Mouse (Mus musculus) liver, adult (tissue): ENCODE measurements around the gene Slc40a1.

Experiments
- GATA4 ChIP-seq: IDR thresholded peaks from 2 replicates; pipeline ENCODE4 v1.6.1; 2014; ENCODE audit warnings: mild to moderate bottlenecking, low read length; ENCODE audit not compliant: insufficient replicate concordance

Gene Slc40a1

DNA sequence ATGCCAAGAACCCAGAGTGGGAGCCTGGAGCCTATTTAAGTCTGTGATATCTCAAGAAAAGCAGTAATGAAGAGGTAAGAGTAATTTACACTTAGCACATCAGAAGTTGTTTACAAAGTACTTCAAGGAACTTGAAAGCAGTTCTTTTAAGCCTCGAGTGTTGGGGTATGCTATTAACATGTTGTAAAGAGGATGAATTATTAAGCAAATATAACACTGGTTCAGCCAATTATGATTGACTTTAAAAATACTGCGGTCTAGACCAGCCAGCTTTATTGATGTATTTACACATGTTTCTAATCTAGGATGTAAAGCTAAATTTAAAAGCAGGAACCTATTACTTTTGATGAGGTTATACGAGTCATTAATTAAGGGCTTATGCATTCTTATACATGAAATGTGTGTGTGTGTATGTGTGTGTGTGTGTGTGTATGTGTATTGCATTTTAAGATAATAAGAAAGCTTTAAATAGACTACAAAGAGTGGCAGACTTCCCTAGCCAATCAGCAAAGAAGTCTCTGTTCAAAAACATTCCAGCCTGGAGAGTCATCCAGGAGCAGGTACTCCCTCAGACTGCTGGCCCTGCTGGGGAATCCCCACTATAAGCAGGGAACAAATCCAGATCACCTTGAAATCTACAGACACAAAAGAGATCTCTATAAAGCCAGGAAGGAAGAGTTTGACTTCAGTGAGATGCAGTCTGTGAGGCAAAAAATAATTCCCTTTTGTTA, 59.9 kb downstream of the Slc40a1 start:
- TF ChIP-seq GATA4 = no peak

- TF ChIP-seq GATA4 = no peak
Observed at GRCm38 (mm10) chr1:45865727-45866126, 60.6 kb downstream of the Slc40a1 start.

- TF ChIP-seq GATA4 = no peak; the same call in 1 of the 2 replicates
Observed at GRCm38 (mm10) chr1:45865316-45865715, 61.0 kb downstream of the Slc40a1 start.

DNA sequence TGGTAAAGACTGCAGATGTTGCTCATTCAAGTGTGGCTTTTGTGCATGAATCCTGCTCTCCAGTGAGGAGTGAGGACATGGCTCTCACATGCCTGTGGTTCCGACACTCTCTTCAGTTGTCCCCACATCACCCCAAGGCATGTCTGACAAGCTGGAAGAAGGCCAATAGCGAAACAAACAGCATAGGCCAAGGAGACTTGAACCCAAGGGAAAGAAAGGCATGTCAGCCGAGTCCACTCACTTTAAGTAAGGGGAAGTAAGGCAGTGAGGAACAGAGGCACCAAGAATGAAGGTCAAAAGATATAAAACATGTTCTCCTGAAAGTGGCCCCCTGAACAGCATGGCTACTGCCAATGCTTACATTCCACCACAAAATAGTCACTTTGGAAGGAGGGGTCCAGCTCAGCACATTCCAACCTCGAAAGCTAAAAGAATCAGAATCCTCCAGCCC, 61.7 kb downstream of the Slc40a1 start:
- TF ChIP-seq GATA4 = no peak

DNA sequence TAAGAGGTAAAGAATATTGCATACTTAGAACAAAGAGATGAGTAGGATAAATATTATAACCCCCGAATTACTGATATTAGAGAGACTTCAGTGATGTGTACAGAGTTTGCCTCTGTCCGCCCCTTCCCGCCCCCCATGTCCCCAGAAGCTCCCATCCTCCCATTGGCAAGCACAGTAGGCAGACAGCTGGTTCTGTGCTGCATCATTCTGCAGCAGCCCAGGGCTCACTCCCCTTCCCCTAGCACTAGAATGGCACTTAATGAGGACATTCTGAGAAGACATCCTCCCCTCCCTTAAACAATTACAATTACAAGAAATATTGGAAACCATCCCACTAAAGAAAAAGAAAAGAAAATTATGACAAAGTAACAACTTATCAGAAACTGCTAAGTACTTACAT, 62.7 kb downstream of the Slc40a1 start:
- no peak for TF ChIP-seq GATA4

- no peak for TF ChIP-seq GATA4
Observed at GRCm38 (mm10) chr1:45861162-45861561, 65.2 kb downstream of the Slc40a1 start.

DNA sequence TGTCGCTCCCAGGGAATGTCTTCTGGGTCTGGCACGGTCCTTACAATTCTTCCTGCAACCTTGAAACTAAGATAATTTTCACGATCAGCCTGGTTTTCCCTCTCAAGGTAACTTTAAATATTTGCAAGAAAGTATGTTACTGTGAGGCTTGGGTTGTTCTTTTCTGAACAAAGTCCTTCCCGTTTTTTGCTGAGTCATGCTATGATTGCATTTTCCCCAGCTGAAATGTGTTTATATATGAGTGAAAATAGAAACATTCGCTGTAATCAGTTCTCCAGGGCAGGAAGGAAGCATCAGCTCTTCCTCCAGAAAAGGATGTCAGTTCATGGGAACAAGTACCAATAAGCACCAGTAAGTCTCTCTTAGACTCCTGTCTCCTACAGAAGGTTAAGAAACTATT, 66.0 kb downstream of the Slc40a1 start:
- peak; percentile 84 for TF ChIP-seq GATA4
